Mouse (Mus musculus) CD4-positive, CD25-positive, alpha-beta regulatory T cell, adult 4 months (primary cell): ENCODE measurements around the gene Fam213a. TPM values are rescaled to one million over a fixed set of nuclear protein-coding genes. Genes with fewer than 3 reads are reported as not detected.
"Not testable (repeated sequence)": the region's sequence is repeated elsewhere in the genome, so short reads cannot be mapped to it uniquely, and the experiment has no call there.

Experiments
- ATAC-seq: one replicate; pipeline ENCODE4 v1.8.0; 2017
- polyA plus RNA-seq, 2 experiments: library from polyadenylated mRNA; unstranded; fragments of 100-300 nt; shearing (Covaris generic); gene quantifications; one replicate each; pipeline ENCODE4 v1.2.1; 2017

The Fam213a gene
- polyA plus RNA-seq: 10 to 100 TPM; 12.4 to 13.4 TPM

DNA sequence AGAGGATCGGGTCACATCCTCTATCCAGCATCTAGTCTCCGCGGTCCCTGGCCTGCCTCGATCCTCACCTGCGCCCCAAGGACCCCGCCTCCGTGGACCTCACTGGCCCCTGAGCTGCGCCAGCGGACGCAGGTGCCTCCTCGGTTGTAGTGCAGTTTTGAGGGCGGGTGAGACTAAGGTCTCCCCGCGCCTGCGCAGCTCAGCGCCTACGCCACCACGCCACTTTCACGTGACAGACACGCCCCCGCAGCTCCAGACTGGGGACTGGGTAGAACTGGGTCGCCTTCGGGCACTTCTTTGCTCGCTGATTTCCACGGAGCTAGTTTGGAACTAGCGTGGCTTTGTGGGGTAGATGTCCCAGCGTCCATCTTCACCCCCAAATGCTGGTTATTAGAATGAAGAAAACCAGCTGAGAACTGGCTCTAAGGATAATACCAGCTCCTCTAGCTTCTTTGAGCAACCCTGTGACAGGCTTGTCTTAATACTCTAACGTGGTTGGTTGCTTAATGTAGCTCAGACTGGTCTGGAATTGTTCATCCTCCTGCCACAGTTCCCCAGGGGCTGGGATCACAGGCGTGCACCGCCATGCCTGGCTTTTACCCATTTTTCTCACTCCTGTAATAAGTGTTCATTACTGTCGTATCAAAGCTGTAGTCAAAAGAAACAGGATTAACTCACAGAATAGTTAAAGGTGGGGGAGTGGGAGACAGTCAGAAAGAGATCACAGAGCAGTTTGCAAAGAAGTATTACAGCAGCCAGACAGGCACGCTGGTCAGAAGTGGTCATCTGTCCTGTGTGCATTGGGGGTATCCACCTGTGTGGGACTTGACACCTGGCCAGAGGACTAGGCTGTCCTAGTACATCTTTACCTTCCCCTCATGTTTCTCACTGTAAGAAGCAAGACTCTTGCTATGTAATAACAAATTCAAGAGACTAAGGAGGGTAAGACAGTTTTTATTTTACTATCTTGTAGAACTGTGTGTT, at the start of gene Fam213a:
Fam213a (minus strand) TSS at position 159 of the 984 bp plus-strand sequence.
- ATAC-seq: peak; percentile 97

GRCm38 (mm10) chr14:41053190-41053589, 39.6 kb upstream of the Fam213a start:
- not testable (repeated sequence) for ATAC-seq

- ATAC-seq: no peak
Measured at GRCm38 (mm10) chr14:41052481-41052880, 38.9 kb upstream of the Fam213a start.

- peak; percentile 84 for ATAC-seq
Measured at GRCm38 (mm10) chr14:41050471-41050870, 36.9 kb upstream of the Fam213a start.

GRCm38 (mm10) chr14:41047402-41047801, 33.8 kb upstream of the Fam213a start:
- ATAC-seq: no peak

DNA sequence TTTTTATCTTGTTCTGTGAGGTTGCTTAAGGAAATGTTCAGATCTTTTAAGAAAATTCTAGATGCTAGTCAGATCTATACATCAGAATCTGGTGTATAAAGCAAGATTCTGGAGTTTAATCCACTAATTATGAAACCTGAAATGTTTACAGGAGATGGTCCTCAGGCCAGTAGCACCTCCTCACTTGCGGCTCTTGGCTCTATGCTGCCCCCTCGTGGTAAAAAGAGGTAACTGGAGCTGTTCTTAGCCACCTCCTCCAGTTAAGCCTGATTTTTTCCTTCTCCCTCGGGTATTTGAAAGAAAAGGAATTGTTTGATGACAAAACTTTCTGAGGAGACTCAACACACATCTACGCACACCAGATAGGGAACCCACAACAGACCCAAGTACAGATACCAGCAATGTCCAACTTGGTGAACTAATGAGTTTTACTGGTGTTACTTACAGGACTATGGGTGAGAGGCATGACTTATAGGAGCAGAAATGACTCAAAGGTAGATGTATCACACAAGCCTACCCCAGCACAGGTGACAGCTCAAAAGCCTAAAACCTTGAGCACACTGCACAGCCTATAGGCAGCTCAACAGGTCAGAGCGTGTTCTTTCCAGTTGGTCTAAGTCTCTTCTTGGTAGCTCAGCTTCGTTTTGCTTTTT, 21.7 kb upstream of the Fam213a start:
- ATAC-seq: peak; percentile 77

DNA sequence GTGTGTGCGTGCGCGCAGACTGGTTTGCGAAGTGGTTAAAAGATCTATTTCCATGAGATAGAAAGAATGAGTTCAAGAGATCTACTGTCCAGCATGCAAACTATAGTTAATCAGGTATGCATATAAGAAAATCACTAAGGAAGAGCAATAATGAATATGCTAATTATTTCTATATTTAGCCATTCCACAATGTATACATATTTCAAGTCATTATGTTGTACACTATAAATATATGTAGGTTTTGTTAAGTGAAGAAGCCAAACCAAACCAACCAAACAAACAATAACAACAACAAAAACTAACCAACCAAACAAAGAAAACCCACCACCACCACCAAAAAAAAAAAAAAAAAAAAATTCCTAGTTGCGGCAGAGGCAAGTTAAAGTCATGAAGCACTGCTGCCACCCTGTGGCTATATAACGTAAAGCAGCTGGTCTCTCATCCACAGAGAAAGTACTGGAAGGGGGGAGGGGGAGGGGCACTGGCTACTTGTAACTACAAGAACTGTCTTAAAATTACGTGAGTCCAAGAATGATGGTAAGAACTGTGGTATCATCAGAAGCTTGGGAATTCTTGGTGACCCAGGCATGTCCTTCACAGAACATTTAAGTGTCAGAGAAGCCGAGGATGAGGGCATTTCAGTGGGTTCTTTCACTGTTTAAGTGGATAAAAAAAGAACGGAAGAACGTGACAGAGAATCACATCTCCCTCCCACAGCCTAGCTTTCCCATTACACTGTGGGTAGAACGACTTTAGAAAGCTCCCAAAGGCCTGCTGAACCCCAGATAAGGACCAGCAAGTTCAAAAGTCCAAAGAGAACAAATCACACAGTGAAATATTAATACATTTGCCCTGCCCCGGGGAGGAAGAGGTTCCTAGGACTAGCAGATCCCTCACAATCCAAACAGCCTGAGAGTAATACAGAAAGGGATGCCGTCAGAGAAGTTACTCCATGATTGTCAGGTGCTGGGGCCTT, 19.8 kb upstream of the Fam213a start:
- ATAC-seq: peak; percentile 90

DNA sequence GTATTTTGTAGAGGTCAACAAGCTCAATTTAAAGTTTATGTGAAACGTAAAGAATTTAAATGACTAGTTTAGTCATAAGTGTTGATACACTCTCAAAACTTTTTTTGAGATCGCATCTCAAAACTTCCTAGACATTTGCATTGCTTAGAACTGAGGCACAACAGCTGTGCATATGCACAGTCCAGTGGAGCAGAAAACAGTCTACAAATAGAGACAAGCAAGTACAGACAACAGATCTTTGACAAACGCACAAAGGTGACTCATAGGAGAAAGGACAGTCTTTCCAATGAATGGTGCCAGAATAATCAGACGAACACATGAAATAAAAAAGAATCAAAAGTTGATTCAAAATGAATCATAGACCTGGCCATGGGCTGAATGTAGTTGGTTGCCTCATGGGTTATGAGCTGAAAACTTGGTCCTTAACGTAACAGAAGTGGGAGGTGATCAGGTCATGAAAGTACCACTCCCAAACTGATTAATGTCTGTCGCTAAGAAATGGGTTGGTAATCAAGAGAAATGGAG, 17.5 kb upstream of the Fam213a start:
- ATAC-seq: no peak

DNA sequence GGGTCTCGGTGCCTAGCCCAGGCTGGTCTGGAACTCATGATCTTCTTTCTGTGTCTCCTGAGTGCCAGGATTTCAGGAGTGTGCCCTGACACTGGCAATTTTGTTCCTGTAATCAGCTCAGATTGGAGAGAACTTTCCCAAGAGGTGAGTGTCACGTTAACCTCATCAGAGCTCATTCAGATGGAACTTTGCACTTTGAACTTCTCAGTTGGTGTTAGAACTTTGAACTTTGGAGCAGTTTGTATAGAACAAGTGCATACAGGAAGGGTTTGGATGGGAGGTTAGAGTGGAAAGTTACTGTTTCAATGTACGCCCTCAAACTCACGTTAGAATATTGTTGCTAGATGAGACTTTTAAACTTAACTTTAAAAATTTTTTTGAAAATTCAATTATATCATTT, 15.7 kb upstream of the Fam213a start:
- ATAC-seq: no peak

DNA sequence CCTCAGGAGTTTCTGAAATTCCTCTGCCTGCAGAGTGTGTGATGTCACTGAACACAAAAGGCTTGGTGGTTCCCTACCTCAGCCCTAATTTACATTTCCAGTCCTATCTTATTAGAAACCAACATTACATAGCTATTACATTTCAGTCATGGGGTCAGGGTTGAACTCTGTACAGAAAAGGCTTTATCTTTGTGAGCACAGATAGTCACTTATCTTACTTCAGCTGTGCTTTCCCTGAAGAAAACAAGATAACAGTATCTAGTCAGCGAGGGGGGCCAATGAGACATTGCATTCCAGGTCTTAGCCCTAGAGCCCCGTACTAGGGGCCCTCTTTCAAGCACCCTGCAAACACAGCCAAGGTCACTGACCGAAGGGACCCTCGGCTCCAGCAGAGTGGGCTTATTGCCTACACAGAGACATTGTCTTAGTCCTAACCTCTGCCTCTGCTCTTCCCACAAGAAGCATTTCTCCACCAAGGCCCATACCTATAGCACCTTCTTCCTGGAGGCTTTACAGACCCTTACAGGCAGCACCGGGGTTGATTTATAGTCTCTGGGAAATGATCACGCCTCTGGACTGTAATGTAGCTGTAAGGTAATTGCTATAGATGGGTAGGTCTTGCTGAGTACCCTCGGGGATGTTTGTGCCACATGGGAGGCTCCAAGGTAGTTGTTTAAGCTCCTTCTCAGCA, 12.2 kb upstream of the Fam213a start:
- ATAC-seq: no peak

DNA sequence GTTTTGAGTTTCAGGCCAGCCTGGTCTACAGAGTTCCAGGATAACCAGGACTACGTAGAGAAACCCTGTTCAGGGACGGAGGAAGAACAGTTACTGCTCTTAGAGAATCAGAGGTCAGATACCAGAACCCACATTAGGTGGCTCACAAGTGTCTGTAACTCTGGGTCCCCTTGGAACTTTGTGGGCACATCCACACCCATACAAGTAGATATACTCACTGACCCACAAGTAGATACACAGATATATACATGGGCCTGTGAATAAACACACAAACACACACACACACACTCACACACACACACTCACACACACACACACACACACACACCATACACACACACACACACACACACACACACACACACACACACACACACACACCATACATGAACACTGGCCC, 11.5 kb upstream of the Fam213a start:
- no peak for ATAC-seq

GRCm38 (mm10) chr14:41021246-41021645, 7.7 kb upstream of the Fam213a start:
- no peak for ATAC-seq

- ATAC-seq: no peak
Measured at GRCm38 (mm10) chr14:41017460-41017859, 3.9 kb upstream of the Fam213a start.

DNA sequence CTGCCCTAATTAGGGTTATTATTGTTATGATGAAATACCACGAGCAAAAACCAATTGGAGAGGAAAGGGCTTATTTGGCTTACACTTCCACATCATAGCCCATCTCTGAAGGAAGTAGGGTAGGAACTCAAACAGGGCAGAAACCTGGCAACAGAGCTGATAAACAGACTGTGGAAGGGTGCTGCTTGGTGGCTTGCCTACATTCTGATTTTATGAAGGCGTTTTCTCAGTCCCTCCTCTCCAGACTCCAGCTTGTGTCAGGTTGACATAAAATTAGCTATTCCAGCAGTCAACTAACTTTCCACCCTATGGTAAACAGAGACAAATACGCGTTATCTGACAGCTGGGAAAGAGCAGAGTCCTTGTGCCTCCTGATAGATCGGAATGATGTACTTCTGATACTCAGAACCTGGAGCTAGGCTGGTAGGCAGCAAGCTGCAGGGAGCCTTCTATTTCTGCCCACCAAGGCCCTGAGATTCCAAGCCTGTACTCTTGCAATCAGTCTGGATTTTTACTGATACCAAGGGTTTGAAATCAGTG, 1.2 kb upstream of the Fam213a start:
- no peak for ATAC-seq

GRCm38 (mm10) chr14:41013143-41013542, 445 bp downstream of the Fam213a start:
- no peak for ATAC-seq

- ATAC-seq: no peak
Measured at GRCm38 (mm10) chr14:41011916-41012315, 1.7 kb downstream of the Fam213a start.

- ATAC-seq: no peak
Measured at GRCm38 (mm10) chr14:41008138-41008537, 5.5 kb downstream of the Fam213a start.

DNA sequence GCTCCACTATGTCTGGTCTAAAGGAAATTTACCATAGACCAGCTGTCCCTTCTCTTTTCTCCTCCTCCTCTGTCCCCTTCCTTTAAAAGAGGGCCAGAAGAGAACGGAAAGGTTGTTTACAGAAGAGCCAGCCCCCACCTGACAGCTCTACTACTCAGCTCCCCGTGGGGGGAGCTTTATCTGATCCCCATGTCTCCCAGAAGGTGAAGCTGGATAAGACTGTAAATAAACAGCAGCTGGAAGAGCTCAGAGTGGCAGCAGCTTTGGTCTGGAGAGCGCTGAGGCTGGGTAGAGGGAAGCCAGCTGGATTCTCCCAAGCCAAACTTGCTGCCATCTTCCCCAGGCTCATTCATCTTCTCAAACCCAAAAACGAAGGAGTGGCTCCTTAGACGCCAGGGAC, 5.9 kb downstream of the Fam213a start:
- no peak for ATAC-seq

- ATAC-seq: no peak
Measured at GRCm38 (mm10) chr14:41006899-41007298, 6.7 kb downstream of the Fam213a start.

- ATAC-seq: no peak
Measured at GRCm38 (mm10) chr14:41006263-41006662, 7.3 kb downstream of the Fam213a start.

- no peak for ATAC-seq
Measured at GRCm38 (mm10) chr14:41005716-41006115, 7.9 kb downstream of the Fam213a start.
